Mouse (Mus musculus) gastrocnemius, adult 18-20 months (tissue): ENCODE measurements around the gene Gm266. TPM values are rescaled to one million over a fixed set of nuclear protein-coding genes. Genes with fewer than 3 reads are reported as not detected.
"Not testable (repeated sequence)": the region's sequence is repeated elsewhere in the genome, so short reads cannot be mapped to it uniquely, and the experiment has no call there.

Source experiments
- DNase-seq: peaks from one replicate; pipeline ENCODE4 v3.0.0; 2021; ENCODE audit warnings: low spot score
- long read RNA-seq, 2 experiments: library from polyadenylated mRNA; stranded (forward); transcript quantifications; one replicate each; pipeline ENCODE4 v2.0.0; 2021
- total RNA-seq, 2 experiments: library from RNA; stranded (reverse); gene quantifications; 2 replicates each; pipeline ENCODE4 v1.2.3; 2021

Gene Gm266
- under 1 TPM in 1 of 2 experiments, not detected in 1; 0.18 TPM for total RNA-seq
- long read RNA-seq, experiment 1: 0 reads
- long read RNA-seq, experiment 2: 0 reads

DNA sequence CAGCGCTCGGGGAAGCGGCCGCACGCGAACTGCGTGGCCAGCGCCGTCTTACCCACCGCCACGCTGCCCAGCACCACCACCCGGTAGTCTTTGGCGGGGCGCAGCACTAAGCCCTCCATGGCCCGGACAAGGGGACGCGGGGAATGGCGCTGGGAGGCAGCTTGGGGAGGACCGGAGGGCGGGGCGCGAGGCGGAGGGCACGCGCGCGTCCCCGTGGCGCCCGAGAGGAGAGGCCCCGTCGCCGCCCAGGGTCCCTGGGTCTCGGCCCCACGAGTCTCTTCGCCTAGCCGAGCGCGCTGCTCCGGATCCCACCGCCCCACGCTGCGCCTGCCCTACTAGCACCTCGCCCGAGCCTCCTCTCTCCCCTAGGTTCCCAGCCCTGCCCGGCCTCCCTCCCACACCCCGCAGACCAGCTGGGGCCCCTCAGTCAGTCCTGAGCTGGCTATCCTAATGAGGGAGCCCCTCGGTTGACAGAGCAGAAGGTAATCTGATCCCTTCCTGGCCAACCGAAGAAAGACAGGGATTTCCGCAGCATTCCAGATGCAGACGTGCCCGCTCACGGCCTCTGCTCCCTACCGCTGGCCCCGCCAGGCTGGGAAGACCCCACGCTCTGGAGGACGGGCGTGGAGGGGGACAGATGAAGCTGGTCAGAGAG is at the start of gene Gm266:
Gm266 (minus strand) TSS at position 172 of the 655 bp plus-strand sequence.
- no peak for DNase-seq

DNA sequence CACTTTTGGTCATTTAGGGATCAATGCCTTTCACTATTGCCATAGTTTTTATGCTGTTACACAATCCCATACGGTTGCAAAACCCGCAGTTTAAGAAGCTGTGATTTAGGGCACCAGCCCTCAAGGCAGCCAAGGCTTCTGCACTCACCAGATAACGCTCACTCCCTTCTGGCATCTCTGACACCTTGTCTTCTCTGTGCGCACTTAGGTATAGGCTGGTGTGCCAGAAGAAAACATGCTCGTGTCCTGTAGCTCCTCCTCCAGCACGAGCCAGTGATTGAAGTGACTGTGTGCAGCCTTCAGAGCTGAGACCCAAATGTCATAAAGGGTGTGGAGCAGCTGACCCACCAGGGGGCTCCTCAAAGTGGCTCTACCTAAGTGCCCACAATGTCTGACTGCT is 49.7 kb upstream of the Gm266 start:
- no peak for DNase-seq

DNA sequence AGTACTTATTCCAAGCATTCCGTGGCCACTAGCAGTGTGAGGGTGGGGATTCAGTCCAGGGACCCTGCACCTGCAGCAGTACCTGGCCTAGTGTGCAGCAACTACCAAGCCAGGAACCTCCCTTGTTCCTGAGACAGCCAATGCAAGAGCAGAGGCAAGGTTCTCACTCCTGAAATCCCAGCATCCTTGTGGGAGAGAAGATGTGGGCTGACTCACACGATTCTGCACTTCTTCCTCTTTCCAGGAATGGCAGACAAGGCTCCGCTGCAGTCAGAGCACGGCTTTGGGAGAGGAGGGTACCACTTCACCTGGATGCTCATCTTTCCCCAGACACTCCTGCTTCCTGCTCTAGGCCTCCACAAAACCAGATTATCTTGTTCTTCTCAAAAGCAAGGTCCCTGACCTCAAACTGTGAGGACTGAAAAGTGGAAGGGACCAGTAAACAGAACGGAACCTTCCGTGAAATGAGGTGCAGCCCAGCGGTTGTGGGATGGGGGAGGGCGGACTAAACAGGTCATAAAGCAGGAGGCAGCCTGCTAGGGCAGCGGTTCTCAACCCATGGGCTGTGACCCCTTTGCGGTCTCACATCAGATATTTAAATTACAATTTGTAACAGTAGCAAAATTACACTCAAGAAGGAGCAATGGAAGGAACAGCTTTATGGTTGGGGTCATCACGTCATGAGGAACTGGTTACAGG is 47.6 kb upstream of the Gm266 start:
- no peak for DNase-seq

DNA sequence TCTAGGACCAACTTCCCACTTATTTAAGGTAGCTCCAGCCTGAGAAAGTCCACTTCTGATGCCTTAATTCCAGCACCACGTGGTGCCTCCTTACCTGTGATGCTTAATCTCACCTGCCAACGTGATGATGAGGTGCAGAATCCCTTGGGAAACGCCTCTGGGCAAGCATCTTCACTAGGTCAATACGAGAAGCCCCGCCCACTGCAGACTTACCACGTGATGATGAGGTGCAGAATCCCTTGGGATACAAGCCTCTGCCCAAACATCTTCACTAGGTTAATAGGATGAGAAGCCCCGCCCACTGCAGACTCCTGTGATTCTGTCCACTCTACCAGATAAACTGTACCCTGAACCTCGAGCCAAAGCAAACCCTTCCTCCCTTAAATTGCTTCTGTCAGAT is 43.6 kb upstream of the Gm266 start:
- no peak for DNase-seq

DNA sequence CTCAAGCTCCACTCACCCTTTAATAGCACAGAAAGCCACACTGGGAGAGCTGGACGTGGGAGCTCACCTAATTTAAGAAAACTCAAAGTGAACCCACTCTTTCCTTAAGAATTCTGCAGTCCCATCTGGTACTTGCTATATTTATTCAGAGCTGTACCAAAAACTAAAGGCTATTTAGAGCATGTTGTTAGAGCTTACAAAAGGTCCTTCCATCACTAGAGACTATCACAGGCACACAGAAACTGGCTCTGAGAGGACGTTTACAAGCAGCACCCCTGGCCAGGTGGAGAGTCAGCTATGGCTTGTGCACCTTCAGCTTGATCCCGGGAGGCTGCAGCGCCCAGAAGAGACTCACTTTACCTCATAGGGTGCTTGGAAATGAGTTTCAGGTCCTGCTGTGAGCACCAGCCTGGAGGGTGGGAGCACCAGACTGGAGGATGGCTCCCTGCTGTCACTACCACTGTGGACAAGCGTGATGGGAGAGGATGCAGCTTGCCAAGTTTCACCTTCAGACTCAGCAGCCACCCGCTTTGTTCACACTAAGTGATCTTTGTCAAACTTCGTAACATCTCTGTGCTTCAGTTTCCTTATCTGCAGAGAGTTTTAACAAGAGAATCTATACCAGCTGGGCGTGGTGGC is 42.1 kb upstream of the Gm266 start:
- no peak for DNase-seq

DNA sequence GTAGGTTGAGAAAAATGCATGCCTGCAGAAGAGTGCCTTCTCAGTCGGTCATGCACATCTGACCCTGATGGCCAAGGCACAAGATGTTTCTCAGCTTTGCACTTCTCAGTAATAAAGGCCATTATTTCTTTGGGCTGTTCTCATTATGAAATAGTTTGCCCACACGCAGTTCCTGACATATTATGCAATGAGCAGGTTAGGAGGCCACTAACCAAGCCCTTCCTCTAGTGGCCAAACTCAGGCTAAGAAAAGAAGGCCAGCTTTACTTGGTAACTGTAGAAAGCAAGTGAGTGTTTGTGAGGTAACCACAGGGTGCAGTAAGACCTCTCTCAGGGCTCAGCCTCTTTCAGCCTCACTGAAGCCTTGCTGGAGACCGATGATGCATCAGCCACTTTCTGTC is 39.3 kb upstream of the Gm266 start:
- no peak for DNase-seq

DNA sequence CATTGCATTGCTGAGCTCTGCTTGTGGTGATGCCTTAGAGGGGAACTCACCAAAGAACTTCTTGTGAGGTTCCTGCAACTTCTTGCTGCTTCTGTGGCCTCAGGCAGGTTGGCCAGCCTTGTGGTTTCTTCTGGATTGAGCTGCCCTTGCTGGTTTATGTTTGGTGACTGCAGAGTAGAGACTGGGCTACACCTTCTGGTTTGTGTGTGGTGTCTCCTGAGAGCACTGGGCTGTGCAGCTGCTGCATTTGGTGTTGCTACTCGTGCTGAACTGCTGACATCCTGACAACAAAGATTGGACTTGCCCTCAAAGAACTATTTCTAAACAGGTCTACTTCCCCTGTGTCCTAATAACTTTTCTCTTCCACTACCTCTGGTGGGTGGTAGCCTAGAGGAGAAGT is 38.8 kb upstream of the Gm266 start:
- DNase-seq: no peak

DNA sequence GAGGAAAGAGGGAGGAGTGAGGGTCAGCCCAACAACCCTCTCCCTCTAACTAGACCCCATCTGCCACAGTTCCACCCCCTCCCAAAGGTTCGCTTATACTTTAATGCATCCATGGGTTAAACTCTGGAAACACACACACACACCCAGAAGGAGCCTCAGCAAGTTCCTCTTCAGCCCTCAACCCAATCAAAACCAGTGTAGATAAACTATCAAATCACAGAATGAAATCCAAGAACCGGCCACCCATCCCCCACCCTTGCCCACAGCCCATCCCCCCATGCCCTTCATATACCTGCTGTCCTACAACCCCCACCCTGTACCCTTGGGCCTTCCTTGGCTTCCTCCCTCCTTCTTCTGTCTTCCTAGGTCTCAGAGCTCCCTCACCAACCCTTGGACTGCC is 35.4 kb upstream of the Gm266 start:
- no peak for DNase-seq

DNA sequence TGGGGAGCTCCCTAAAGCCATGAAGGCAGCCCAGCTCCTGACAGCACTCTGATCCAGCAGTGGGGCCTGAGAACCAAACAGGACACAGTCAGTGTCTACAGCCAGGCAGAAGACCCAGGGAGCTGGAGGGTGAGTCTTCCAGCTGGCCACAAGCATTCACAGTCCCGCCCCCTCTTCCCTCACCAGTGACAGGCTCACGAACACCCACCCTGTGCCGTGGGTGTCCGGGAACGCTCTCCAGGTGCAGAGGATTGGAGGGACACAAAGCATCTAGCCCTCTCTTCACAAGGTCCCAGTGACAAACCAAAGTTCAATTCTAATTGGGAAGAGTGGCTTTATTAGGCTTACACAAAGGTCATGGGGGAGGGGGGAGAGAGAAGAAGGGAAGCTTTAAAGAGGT is 34.2 kb upstream of the Gm266 start:
- no peak for DNase-seq

DNA sequence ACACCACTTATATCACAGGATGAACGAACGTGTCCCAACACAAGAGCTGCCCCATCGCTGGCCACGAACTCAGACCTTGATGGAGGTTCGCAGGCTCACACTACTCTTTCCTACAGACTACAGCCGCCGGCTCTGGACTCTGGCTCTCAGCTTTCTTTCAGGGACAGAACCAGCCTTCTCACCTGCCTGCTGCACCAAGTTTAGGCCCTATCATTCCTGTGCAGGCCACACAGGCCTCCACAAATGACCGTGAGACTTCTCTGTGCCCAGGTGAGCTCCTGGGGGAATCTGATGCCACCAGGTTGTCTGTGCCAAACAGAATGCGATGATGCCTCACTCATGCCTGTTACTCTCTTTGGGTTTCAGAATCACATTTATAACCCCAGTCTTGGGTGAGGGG is 32.8 kb upstream of the Gm266 start:
- DNase-seq: no peak

DNA sequence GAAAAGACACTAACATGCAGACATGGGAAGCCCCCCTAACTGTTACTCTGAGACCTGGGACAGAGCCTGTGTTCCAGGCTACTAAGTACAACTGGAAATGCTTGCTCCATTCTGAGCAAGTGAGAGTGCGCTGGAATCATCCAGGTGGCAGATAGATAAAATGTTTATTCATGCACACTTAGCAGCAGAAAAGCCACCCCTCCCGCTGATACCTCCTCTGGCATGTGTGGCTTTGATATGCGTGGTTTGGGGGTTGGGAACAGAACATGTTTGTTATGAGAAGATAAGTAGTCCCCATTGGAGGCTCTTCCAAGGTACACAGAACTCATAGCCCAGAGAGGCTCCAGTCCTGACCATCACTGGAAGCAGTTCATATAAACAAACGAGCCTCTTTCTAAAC is 32.3 kb upstream of the Gm266 start:
- no peak for DNase-seq

DNA sequence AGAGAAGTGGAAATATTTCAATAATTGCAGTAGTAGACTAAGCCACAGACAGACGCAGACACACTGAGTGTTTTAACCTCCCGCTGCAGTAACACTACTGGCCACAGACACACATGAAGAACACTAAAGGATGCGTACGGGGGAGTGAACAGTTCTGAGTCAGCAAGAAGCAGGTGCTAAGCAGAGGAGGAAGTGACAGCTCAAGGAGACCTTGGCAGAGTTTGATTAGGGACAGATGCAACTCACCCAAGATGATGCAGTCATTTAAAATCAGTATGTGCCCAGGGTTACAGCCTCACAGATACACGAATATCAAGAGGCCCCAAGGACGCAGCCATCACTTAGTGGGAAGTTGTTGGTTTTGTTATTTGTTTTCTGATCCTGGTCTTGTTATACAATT is 31.2 kb upstream of the Gm266 start:
- no peak for DNase-seq

DNA sequence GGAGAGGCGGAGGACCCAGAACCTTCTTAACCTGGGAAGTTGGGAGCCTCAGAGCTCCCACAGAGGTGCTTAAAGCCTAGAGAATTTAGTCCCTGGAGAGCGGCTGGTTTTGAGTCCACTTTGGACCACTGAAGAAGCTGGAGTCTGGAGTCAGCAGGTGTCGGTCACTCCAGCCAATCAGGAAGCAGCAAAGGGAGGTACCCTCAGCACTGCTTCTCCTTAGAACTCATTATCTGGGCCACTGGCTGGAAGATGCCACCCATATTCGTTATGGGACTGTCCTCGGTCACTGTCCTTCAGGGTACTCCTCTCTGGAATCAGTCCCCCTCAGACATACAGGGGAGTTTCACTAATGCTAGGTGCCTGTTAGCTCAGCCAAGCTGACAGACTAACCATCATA is 30.3 kb upstream of the Gm266 start:
- DNase-seq: no peak

DNA sequence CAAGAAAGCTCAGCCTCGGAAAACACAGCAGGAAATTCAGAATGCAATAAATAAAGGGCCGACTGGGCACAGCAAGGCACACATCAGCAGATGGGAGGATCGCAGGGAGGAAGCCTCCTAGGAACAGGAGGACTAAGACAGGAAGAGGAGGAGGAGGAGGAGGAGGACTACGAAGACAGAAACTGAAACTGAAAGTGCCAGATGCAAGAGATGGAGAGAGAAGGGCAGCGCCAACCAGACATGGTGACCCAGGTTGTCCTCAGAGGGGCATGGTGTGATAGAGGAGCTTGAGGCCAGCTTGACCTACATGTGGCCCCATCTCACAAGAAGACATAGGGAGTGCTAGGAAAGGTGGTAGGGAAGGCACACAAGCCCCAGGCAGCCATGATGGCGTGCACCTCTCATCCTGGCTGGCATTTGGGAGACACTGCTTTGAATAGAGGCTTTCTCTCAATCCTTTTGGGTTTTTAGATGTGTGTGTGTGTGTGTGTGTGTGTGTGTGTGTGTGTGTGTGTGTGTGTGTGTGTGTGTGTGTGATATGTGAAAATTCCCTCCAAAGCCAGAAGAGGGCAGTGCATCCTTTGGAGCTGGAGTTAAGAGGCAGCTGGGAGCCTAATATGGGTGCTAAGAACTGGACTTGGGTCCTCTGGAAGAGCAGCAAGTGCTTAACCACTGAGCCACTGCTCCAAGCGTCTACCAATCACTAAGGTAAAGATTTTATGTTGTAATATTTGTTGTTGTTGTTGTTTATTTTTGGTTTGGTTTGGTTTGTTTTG is 29.4 kb upstream of the Gm266 start:
- no peak for DNase-seq

DNA sequence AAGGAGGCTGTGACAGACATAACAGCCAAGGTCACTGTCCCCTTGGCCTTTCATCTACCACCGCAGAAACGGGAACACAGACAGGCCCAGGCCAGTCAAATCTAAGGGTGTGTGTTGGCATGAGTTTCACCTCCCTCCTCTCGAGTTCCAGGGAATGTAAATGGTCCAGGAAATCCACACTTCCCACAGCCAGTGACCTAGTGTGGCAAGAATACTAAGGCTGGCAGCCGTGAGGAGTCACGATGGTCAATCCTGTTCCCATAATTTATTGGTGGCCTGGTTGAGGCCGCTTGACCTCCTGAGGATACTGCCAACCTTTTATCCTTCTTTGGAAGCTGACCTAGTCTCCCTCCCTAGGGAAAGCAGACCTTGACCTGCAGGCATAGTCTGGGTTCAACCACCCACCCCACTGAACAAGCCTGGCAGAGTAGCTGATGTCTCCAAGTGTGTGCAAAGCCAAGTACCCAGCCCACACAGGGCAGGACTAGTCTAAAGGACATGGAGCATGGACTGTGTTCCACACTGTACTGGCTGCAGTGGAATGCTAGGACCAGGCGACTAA is 28.7 kb upstream of the Gm266 start:
- DNase-seq: no peak

DNA sequence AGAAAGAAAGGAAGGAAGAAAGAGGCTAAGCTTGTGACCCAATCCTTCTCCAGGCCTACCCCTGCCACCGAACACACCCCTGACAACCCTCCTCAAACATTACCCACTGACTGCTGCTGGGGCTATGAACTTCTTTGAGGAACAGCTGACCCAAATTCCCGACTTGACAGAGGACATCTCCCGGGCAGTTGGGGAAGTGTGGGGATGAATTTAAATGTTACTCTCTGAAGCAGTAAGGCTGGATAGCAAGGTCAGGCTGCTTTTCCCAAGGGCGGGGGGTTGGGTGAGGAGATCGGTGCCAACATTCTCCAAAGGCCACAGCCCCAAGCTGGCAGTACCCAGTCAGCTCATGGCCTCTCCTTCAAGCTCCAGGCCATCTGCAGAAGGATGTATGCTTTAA is 28.1 kb upstream of the Gm266 start:
- no peak for DNase-seq

DNA sequence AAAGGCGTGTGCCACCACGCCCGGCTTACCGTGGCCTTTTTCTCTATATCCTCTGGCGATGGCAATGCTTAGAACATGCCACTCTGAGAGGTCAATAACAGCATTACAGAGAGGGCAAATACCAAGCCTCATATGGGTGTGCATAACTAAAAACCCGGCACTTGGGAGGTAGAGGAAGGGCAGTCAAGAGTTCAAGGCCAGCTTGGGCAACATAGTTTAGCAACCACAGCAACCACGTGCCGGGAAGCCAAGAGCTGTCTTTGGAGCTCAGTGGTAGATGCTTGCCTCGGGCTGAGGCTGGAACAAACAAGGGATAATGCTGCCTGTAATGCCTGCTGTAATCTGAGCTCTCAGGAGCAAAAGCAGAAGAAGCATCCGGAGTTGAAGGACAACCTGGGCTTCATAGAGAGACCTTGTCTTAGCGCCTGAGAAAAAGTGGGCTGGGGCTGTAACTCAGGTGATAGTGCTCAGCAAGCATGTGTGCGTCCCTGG is 27.0 kb upstream of the Gm266 start:
- no peak for DNase-seq

DNA sequence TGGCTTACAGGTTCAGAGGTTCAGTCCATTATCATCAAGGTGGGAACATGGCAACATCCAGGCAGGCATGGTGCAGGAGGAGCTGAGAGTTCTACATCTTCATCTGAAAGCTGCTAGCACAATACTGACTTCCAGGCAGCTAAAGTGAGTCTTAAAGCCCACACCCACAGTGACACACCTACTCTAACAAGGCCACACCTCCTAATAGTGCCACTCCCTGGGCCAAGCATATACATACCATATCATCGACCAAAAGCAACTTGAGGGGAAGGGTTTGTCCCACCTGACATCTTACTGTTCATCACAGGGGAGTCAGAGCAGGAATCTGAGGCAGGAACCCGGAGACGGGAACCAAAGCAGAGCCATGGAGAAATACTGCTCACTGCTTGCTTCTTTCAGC is 22.8 kb upstream of the Gm266 start:
- not testable (repeated sequence) for DNase-seq

DNA sequence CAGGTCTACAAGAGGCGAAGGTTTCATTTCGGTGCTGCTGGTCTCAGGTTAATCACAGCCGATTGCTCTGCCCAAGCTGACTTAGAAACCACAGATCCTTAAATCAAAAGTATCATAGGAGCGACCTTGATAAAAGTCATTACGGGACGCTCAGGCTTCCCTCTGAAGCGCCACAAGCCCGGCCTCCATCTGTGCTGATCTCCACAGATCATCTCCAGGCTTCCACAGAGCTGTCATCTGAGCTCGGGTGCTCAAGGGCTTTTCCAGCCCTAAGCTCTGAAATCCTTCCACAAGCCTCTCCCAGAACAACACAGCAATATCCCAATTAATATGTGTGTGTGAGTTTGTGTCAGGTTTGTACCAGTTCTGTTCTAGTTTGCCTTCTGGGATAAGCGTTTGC is 22.3 kb upstream of the Gm266 start:
- no peak for DNase-seq

DNA sequence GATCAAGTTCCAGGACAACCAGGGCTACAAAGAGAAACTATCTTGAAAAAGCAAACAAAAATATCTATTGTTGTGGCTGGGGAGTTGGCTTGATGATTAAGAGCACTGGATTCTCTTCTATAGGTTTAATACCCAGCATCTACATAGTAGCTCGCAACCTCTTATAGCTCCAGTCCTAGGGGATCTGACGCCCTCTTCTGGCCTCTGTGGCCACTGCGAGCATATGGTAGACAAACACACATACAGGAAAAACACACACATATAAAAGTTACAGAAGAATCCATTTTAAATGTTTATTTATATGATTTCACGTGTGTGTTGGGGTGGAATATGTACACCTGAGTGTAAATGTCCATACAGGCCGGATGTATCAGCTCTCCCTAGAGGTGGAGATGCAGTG is 21.4 kb upstream of the Gm266 start:
- DNase-seq: no peak

DNA sequence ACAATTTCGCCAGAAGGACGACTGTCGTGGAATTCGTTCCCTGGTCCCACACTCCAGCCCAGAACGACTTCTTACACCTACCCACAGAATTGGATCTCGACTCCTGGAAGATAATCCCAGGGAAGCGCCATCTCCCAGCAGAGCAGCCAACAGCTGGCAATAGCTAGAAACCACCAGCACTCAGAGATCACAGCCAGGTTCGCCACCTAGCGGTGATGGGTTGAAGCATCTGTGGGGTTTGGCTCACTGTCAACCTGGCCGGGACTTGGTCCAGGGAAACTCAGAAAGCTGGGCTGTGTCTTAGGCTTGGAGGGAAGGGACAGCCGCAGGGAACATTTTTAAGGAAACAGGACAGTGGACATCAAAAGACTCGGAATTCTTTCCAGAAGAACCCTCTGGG is 19.3 kb upstream of the Gm266 start:
- DNase-seq: peak; percentile 96

DNA sequence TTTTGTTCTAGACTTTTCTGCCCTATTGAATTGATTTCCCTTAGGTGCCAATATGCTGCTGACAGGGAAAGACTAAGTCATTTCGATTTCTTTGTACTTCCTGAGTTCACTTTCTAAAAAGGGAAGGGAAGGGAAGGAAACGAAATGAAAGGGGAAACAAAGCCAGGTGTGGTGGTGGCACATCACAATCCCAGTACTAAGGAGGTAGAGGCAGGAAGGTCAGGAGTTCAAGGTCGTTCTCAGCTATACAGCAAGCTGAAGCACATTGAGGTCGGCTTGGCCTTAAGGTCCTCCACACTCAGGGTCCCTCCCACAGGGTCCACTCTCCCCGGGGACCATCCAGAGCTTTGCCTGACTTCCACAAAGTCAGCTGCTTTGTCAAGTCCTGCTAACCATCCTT is 17.9 kb upstream of the Gm266 start:
- no peak for DNase-seq
